Mouse (Mus musculus) spleen, embryonic (tissue): Measurements from ENCODE around the gene Pth1r.

Experiments used
- CTCF ChIA-PET: fragments of 350-600 bp; sonication (Branson Sonifier 250); formaldehyde crosslinking; loops from one replicate; lab custom pipeline; 2022; lab: Charles Lee

Gene Pth1r

DNA sequence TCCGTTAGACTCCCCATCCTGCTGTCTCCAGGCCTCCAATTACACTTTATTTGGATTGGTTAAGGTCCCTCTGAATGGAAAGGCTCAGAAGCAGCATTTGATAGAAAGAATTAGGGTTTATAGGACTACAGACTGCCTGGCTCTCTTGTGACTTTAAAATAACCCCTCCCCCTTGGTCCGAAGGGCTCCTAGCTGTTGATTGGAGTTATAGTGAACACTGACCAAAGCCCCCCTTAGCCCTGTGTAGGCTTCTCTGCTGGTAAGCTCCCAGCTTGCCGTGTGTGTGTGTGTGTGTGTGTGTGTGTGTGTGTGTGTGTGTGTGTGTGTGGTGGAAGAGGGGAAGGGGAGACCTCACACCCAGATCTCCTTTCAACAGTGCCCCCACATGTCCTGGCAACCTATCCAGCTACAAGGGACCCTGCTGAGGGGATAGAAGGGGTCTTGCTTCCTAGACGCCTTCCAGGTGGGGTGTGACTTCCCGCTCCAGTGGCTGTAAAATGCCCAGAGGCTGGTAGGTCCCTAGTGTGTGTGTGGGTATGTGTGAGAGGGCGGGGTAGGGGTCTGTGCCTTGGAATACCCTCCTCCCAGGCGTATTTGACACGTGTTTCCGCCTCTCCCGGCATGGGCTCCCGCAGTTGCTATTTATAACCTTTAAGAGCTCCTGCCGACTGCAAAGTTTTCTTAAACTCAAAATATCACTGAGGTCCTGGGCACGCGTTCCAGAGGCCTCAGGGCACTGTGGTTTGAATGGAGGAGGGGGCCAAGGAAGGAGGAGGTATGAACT, 3.7 kb upstream of the Pth1r start:
- CTCF ChIA-PET: no interaction called here

DNA sequence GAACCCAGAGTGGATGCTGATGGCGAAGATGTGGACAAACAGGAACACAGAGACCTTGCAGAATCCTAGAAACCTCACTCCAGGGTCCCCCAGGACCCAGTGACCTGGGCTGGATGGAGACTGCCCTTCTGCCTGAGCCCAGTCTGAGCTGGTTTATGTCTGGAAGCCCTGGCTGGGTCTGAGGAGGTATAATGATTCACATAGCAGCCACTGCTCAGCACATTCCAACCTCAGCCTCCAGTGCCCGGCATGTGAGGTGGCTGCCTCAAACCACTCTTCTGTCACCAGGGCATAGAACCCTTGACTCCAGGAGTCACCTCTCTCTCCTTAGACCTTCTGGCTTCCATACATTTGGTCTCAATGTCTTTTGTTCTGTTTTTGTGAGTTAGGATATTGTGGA, 1.5 kb upstream of the Pth1r start:
- CTCF ChIA-PET: no interaction called here

DNA sequence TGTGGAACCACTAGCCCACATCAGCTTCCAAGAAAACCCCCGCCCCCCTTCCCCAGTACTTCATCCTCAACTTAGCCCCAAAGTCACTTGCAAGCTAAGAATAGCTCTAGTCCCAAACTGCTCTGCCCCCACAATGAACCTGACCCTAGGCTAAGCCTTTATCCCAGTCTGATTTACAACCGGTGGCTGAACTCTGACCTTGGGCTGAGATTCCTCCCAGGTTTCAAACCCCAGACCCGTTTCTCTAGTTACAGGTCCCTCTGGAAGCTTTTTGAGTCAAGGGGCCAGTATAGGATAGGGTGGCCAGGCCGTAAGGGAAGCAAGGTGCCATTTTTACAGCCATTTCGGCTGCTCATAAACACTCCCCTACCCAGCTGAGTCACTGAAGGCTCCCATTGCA, 707 bp downstream of the Pth1r start:
- CTCF ChIA-PET: interaction anchor here (0.6 kb wide), 1 partner anchor 75 kb away, joined by 3 read pairs; no protein-coding TSS in a partner anchor

DNA sequence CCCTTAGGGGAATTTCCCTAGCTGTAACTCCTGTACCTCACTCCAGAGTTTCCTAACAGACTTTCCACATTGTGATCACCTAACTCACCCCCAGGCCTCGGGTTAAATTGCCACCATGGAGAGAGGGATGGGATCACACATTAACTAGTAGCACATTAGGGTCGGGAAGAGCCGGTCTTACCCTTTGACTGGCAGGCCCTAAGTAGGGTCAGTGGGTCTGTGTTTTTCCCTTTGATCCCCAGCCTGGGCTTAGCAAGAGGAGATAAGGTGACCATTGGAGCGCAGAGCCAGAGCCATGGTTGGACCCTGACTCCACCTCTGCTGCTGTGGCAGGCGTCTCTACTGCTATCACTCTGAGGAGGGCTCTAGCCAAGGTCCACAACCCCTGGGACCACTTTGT, 1.2 kb downstream of the Pth1r start:
- CTCF ChIA-PET: interaction anchor here (0.6 kb wide), 1 partner anchor 74 kb away, joined by 3 read pairs; no protein-coding TSS in a partner anchor

DNA sequence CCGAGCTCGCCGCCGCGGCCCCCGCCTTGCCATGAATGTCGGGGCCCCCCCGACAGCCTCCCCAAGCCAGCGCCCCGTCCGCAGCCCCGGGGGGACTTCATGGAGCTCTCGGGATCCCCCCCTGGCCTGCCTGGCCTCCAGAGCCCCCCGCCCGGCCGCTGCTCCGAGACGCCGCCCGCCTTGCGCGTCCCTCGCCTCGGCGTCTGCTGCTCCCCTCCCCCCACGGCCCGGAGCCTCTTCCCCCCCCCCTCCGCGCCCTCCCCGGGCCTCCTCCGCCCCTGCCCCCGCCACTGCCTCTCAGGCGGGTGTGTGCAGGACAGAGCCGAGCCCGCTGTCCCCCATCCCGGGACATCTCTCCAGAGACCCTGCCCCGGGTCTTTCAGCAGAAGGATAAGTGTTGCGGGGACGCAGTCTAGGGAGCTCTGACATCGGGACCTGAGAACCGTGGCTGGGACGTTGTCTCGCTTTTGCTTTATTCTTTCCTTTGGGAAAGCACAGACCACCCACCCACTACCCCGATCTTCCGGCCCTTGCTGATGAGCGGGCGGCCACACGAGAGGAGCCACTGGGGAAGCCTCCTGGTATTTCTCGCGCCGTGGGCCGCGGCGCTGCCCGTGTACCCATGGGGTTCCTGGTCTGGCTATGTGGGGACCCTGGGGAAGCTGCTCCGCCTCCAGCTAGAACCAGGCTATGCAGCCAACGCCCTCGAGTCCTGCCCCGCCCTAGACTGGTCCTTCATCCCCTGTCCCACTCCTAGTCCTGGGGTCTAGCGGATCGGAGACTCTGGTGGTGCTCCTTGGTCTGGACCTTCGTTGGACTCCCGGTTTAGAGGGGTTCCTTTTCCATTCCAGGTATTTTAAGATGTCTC, 3.3 kb downstream of the Pth1r start:
- CTCF ChIA-PET: interaction anchor here (0.7 kb wide), 2 partner anchors 35 to 290 kb away, joined by 4 to 9 read pairs; no protein-coding TSS in a partner anchor

DNA sequence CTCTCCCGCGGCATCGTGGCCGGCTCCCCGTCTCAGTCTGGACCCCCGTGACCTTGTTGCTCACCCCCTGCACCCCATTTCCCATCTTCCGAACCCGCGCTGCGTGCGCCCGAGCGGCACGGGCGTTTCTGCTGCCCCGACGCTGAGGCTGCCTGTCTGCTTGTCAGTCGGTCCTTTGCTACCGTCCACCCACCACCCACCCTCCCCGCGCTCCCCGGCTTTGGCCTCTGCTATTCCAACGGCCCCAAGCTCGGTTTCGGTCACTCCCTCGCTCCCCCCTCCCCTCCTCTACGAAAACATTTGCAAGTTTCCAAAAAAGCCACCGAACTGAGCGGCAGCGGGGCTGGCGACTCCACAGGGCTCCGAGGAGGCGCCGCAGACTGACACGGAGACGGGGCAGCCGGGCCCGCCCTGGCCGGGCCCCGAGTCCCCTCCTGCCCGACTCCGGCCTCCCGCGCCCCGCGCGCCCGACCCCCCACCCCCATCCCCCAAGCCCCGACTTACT, 3.9 kb downstream of the Pth1r start:
- CTCF ChIA-PET: interaction anchor here (0.7 kb wide), 2 partner anchors 35 to 290 kb away, joined by 4 to 9 read pairs; no protein-coding TSS in a partner anchor

DNA sequence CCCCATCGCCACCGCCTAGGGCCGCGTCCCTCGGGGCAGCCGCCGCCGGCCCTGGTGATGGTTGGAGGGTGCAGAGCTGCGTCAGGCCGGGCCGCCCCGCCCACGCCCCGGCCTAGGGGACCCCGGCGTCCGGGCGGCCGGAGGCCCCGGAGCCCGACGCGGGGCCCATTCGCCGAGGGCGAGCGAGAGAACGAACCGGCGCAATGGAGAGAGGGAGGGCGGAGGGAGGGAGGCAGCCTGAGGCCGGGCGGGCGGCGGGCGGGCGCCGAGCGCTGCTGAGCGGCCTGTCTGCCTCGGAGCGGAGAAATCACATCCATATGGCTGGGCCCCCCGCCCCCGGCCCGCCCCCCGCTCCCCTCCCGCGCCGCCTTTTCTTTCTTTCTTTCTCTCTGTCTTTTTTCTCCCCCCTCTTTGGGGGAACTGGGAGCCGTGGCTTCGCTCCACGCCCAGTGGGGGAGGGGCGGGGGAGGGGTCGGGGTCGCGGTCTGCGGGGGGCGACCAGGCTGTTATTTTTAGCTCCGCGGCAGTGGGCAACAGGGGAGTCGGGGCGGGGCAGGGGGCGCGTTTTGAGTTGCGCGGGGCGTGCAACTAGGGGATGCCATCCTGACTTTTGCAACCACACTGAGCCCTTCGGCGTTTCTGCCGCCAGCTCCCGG, 4.5 kb downstream of the Pth1r start:
- CTCF ChIA-PET: no interaction called here

DNA sequence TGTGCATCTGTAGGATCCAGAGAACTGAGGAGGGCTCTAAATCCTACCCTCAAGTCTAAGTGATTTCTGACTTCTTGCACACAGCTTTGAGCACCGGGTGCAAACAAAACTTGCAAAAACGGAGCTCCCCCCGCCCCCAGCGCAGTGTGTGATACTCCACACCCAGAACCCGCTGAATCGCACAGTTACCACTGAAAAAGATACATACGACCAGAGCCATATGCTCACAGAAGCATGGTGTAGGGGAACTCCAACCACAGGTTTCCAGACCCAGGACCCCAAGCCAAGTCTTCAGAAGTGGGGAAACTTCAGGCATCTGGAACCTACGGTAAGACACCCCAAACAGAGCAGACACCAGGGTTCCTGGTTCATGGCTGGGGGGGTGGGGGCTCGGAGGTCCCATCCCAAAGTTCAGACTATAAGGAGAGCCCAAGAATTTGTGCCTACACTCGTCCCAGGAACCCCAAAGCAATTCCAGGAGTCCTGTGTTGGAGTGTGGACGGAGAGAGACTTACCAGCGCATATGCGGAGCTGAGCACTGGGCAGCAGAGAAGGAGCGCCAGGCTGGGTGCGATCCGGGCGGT, 5.1 kb downstream of the Pth1r start, which contains the start of gene Myl3:
Gene Myl3, plus strand, starts transcription at position 151 of the 584 bp plus-strand sequence.
- CTCF ChIA-PET: interaction anchor here (0.6 kb wide), 1 partner anchor 332 kb away, joined by 8 read pairs; no protein-coding TSS in a partner anchor

DNA sequence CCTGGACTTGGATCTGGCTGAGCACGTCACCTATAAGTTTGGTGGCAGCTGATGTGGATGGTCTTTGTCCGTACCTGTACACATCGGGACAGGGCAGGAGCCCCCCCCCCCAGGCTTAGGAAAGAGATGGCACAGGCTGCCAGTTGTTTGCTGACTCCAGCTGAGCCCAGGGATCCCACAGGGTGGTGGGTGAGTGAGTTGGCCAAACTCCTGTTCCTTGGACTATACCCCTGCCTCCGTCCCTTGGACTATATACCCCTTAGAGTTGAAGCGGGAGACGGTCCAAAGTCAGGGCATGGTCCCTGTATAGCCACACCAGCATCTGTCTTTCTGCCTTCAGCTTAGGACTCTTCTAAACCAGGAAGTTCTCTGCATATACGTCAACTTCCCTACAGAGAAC, 7.0 kb downstream of the Pth1r start:
- CTCF ChIA-PET: interaction anchor here (0.6 kb wide), 1 partner anchor 13 kb away, joined by 5 read pairs; no protein-coding TSS in a partner anchor

DNA sequence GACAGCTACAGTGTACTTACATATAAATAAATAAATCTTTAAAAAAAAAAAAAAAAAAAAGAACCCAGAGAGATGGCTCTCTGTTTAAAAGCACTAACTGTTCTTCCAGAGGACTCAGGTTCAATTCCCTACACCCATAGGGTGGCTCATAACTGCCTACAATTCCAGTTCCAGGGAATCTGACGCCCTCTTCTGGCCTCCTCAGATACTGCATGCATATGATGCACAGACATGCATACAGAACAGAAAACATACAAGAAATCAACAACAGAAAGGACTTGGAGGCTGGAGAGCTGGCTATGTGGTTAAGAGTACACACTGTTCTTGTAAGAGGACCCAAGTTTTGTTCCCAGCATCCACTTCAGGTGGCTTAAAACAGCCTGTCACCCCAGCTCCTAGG, 8.9 kb downstream of the Pth1r start:
- CTCF ChIA-PET: no interaction called here

DNA sequence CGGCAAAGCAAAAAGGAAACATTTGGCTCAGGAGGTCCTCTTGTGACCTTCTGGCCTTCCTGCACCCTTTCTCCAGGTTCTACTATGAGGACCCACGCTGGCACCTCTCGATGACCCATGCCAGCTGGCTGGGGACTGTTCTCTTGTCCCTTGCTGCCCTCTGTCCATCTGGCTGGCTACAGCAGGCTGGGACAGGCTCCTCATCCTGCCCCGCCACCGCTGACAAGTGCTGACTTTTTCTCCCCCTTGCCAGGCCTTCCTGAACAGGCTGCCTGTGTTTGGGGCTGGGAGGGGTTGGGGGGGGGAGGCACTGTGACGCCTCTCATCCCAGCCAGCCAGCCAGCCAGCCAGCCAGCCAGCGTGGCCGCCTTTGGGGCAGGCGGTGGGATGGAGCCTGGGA, 10.6 kb downstream of the Pth1r start:
- CTCF ChIA-PET: interaction anchor here (1.0 kb wide), 1 partner anchor 104 kb away, joined by 3 read pairs; no protein-coding TSS in a partner anchor

DNA sequence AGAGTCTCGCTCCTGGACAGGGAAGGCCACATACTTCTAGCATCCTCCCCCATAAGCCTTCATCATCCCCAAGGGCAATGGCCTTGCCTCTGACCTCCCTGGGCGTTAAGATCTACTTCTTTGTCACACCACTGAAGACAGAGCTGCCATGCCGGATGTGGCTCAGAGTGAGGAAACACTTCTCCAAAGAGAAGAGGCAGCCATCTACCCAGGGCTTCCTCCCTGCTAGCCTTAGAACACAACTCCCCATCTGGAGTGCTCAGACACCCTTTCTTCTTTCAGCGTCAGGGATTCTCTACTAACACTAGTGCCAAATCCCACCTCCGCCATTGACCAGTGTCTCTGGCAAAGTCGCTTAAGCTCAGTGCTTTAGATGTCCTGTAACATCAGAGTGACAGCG, 12.8 kb downstream of the Pth1r start:
- CTCF ChIA-PET: no interaction called here

DNA sequence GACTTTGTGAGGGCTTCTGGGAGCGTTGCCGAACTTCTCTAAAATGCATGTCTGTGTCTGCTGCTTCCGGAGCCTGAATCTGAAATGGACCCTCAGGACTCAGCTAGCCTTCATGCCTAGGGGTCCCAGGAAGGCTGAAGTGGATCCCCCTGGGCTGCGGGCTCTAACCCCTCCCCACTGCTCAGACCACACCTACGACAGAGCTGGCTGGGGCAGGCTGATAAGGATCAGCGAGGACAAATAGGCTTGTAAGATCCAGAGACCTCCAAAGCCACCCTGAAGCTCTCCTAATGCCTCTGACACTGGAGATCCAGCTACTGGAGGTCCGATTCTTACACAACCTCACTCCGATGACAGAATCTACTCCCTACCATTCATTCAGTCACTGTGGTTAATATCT, 13.8 kb downstream of the Pth1r start:
- CTCF ChIA-PET: no interaction called here

DNA sequence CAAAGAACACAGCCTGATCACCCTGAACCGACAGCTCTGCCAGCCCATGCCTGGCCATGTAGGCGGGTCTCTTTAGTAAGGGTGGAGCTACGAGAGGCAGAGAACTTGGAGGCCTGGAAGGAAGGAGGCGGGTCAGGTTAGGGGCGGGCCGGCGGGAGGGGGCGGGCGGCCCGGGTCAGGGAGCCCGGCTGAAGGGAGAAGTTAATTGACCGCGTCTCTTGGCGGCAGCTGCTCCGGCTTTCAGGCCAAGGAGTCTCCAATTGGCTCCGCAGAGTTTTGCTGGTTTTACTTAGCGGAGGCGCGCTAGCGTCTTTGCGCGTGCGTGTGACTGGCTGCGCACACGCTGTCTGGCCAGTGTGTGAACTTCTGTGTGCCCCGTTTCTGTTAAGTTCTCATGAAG, 14.3 kb downstream of the Pth1r start:
- CTCF ChIA-PET: interaction anchor here (0.6 kb wide), 1 partner anchor 201 kb away, joined by 3 read pairs; no protein-coding TSS in a partner anchor

DNA sequence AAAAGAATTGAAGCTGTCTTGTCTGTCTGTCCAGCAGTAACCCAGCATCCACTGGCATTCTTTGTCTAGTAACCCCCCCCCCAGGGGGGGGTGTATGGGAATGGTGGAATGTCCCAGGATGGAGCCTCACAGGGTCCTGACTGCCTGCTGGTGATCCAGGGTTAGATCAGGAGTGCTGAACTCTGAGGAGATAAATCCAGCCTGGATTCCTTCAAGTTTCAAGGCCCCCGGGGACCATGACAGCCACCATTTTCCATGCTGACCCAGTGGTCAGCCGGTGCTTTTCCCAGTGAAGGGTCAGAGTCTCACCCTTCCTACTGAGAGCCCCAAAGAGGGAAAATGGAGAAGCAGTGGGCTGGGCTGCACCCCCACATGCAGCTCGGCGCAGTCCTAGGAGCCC, 15.1 kb downstream of the Pth1r start:
- CTCF ChIA-PET: no interaction called here

DNA sequence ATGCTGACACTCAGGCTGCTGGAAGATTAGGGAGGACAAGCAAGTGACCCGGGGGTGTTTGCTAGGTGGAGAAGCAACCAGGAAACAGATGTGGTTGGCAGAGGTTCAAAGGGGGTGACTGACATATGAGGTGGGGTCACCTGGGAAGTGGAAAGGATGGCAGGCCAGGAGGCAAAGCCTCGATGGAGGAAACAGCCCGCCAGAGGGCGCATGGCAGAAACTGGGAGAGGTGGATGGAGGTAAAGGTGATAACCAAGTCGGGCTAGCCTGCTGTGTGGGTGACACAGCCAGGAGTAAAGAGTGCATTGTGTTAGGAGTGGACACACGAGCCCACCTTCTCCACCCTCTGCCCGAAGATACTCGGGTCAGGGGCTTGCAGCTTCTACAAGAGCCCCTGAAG, 17.1 kb downstream of the Pth1r start:
- CTCF ChIA-PET: no interaction called here

DNA sequence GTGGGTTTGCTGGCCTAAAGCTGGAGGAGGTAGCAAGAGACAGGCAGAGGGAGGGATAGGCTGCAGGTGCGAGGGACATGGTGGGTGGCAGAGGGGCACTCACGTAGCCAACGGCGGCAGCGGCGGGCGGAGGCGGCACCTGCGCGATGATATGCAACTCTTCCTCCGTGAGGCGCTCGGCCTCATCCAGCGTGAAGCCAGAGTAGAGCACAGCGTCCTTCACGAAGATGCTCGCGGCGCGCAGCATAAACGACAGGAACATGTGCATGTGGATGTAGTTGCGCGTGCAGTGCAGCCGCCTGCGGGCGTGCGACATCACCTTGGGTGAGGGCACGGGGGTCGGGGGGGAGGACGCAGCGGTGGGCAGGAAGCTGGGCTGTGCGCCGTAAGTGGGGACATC, 20.1 kb downstream of the Pth1r start:
- CTCF ChIA-PET: no interaction called here

DNA sequence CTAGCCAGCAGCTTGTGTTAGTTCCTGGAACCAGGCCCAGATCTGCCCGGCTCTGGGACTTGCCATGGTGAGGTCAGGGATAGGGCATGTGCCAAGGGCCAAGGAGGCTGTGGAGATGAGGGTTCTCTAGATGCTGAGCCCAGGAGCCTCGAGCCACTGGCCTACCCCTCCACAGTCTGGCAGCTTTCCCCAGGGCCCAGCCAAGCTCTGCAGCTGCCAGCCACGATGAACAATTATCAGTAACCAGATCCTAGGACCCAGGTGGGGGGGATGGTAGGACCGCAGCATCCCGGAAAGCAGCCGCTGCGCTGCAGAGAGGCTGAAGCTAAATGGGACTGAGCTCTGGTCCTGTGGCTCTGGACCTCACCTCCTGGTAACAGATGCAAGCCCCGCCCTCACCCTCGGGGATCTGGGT, 21.2 kb downstream of the Pth1r start:
- CTCF ChIA-PET: interaction anchor here (0.6 kb wide), 1 partner anchor 212 kb away, joined by 3 read pairs; no protein-coding TSS in a partner anchor

DNA sequence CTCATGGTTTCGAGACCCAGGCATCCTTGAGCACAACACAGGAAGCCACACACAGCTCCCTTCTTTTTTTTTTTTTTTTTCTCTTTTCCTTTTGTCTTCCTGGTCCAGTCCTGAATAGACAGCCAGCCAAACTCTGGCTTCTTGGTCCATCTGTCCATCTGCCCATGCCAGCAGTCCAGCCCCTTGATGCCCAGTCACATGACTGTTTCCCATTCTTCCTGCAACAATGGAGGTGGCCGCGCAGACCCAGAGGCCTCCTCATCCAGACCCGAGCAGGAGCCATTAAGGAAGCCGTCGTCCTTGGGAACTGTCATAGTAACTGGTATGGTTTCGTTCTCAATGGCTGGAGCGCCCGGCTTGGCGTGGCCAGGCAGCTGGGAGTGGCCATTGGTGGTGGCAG, 24.9 kb downstream of the Pth1r start:
- CTCF ChIA-PET: interaction anchor here (0.5 to 0.6 kb wide), 2 partner anchors 283 to 325 kb away, joined by 3 read pairs; no protein-coding TSS in a partner anchor

DNA sequence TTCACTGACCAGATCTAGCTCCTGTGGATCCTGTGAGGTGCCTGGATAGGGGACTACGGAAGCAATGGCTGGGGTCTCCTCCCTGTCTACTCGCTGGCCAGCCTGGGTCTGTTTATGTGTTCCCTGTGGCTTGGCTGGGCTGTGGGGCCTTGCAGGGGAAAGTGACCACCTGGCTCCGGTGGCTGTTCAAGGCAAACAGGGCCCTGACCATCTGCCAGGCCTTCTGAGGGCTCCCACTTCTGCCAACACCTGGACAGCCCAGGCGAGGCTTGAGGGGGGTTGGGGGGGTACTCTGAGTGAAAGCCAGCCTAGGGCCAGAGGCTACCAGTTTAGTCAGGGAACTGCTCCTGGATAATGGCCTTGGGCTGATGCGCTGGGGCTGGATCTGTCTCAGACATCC, 27.0 kb downstream of the Pth1r start:
- CTCF ChIA-PET: no interaction called here

DNA sequence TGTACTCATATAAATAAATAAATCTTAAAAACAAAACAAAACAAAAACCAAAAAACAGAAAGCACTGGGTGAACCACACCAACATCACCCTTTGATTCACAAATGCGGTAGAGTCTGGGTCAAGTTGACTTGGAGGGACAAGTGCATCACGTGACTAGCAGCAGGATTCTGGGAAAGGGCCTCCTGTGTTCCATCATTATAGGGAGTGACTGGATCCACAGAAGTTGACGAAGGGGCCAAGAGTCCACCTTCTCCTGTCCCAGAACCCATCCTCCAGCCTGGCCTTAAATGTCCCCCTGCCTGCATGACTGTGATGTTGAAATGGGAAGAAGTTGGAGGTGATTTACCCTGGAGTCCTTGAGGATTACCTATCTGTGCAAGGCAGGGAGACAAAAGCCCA, 28.1 kb downstream of the Pth1r start:
- CTCF ChIA-PET: no interaction called here
